Mouse (Mus musculus) testis, adult 2 months (tissue): ENCODE measurements around the gene Sh2b3. TPM values are rescaled to one million over a fixed set of nuclear protein-coding genes. Genes with fewer than 3 reads are reported as not detected.

Experiments
- H3K27ac ChIP-seq: fragments of 200-500 bp; 2 replicates; pipeline ENCODE4 v1.5.1; 2012; ENCODE audit warnings: low read depth, low read length; ENCODE audit not compliant: control insufficient read depth, insufficient read depth
- H3K27me3 ChIP-seq: fragments of 200-500 bp; 2 replicates; pipeline ENCODE4 v1.6.1; 2012; ENCODE audit warnings: mild to moderate bottlenecking, low read length, moderate library complexity; ENCODE audit not compliant: control insufficient read depth, insufficient read depth
- H3K36me3 ChIP-seq: fragments of 200-500 bp; 2 replicates; pipeline ENCODE4 v1.6.1; 2012; ENCODE audit warnings: mild to moderate bottlenecking, low read length; ENCODE audit not compliant: control insufficient read depth, insufficient read depth
- H3K4me1 ChIP-seq: fragments of 200-500 bp; 2 replicates; pipeline ENCODE4 v1.6.1; 2012; ENCODE audit warnings: low read length; ENCODE audit not compliant: control insufficient read depth, insufficient read depth
- H3K4me3 ChIP-seq: fragments of 200-500 bp; 2 replicates; pipeline ENCODE4 v1.5.1; 2012; ENCODE audit warnings: low read depth, mild to moderate bottlenecking, low read length, moderate library complexity, mixed read lengths; ENCODE audit not compliant: control insufficient read depth
- CTCF ChIP-seq: fragments of 200-500 bp; IDR thresholded peaks from 2 replicates; pipeline ENCODE4 v1.5.1; 2012; ENCODE audit warnings: low read depth, mild to moderate bottlenecking, inconsistent platforms, low read length, moderate library complexity; ENCODE audit not compliant: control insufficient read depth, insufficient read depth, insufficient replicate concordance
- POLR2A ChIP-seq: fragments of 200-500 bp; IDR thresholded peaks from 2 replicates; pipeline ENCODE4 v1.6.1; 2012; ENCODE audit warnings: low read depth, mild to moderate bottlenecking, inconsistent platforms, low read length, moderate library complexity; ENCODE audit not compliant: control insufficient read depth
- polyA plus RNA-seq: library from polyadenylated mRNA; depleted of rRNA; stranded (reverse); fragments of >200 nt; gene quantifications from 2 replicates; pipeline ENCODE4 v1.2.3, GENCODE M21; 2012

The Sh2b3 gene
- polyA plus RNA-seq, 1 experiment = 95.0 TPM

DNA sequence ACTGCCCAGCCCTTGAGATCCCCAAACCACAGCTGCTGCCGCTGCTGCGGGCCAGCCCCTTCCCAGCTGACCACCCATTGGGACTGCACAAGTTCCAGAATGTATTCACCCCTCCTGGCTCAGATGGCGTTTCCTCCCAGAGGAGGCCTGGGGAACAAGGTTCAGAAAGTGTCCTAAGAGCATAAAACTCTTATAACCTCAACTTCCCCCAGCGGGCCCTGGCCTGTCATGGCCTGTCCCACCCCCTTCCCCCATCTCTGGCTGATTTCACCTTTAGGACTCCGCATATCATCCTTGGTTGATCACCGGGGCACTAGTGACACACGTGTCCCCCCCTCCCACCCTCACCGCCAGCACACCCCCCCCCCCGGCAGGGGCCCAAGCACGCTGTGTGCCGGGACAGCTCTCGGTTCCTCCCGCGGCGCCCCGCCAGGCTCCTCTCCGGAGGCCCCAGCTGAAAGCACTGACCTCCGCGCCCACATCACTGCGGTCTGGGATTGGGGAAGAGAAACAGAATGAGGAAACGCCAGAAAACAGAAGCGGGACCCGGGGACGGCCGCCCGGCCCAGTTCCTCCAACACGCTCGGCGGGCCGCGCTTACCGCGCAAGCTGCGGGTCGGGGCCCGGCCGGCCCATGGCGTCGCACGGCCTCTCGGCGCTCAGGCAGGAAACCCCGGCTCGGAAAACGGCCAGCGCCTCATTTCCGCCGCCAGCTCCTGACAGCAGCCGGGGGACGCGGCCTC lies 1.3 kb downstream of the Sh2b3 start:
- peak overlapping the region; percentile 97 for H3K27ac ChIP-seq
- no peak for TF ChIP-seq POLR2A
- TF ChIP-seq CTCF = no peak
- no peaks in the 10 kb centered on the region for H3K36me3 ChIP-seq
- peaks cover 46% of the 10 kb centered on the region for H3K4me1 ChIP-seq
- peak overlapping the region; percentile 99 for H3K4me3 ChIP-seq
- H3K27me3 ChIP-seq = no peaks in the 10 kb centered on the region

DNA sequence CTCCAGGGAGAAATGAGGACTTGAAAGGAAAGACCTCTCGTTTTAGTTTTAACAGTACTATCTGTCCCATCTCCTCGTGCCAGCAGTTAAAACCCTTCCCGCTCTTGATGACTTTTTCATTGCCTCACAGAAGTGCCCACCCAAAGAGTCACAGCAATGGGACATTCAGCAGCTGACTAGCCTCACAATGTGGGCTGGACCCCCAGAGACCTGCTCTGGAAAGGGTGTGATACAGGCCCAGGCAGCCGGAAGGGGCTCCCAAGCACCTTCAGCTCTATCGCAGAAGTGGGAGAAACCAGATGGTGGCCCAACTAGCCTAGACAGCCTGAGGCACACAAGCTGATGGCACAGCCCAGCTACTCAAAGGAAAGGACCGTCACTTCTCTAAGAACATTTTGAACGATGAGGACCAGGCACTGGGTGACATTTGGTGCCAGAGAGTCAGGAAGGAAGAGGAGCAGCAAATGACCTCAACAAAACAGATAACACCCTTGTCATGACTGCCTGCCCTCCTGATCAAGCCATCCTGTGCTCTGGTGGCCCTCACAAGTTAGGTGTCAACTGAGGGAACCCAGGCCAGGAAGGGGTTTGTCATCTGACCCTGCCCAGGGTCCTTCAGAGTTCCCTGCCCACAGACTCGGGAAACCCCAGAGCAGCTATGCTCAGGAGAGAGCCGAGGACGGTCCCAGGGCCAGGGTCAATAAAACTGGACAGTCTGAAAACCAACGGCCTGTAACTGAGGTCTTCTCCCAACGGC lies 2.3 kb downstream of the Sh2b3 start:
- 0 out of 2 replicates have a peak, but pooled peaks have one; percentile 13 for TF ChIP-seq POLR2A
- no peak for TF ChIP-seq CTCF
- peaks cover 46% of the 10 kb centered on the region for H3K4me1 ChIP-seq
- no peaks in the 10 kb centered on the region for H3K27me3 ChIP-seq

DNA sequence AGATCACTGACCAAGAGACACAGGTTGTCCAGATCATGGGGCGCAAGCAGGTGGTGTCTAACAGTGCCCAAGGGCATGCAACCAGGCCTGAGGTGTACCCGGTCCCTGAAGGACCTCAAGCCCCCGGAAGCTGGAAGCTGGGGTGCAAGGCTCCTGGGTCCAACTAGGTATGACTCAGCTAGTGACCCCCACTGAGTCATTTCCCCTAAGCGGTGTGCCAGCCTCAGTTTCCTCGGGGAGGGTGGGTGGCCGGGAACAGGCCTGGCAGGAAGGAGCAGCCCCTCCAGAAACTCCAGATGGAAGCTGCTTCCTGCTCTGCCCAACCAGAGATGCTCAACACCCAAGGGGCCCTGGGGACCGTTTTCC lies 3.2 kb downstream of the Sh2b3 start:
- H3K27ac ChIP-seq = no peak overlapping the region; the same call in 1 of the 2 replicates
- H3K27me3 ChIP-seq = no peaks in the 10 kb centered on the region
- H3K4me1 ChIP-seq = peaks cover 46% of the 10 kb centered on the region
- H3K4me3 ChIP-seq = peak overlapping the region; percentile 99
- no peaks in the 10 kb centered on the region for H3K36me3 ChIP-seq
- 0 out of 2 replicates have a peak, but pooled peaks have one; percentile 31 for TF ChIP-seq POLR2A
- TF ChIP-seq CTCF = no peak

More for the DNA sequence above, 2.3 kb downstream of the Sh2b3 start:
- Histone ChIP-seq H3K27ac (peak overlapping the region; percentile 59; the same call in 1 of the 2 replicates), H3K4me3 (peak overlapping the region; percentile 99), H3K36me3 (no peaks in the 10 kb centered on the region)

DNA sequence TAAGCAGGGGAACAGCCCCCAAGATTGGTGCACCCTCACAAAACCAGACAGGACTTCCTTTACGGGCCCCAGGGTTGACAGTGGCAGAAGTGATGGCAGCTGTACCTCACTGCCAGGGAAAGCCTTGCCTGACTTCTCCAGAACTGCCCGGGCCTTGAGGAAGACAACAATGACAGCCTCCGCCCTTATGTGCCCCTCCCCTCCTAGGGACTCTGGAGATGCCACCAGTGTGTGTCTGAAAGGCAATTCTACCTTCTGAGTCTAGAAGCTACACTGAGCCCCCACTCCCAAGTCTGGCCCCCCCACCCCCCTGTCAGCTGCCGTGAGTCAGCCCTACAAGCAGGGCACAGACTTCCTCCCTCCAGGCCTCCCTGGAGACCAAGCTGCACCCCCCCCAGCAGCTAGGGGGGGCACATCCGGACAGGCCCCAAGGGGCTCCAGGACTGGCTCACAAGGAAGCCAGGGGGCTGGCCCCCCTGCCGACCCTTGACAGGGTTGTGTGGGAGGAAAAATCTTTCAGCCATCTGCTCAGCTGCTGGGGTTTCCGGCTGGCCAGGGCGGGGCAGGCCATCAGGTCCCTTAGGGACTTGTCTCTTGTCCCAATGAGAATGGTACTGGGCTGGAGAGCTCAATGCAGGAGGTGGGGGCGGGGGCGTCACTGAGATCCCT lies 3.7 kb downstream of the Sh2b3 start:
- H3K36me3 ChIP-seq = no peaks in the 10 kb centered on the region
- no peaks in the 10 kb centered on the region for H3K27me3 ChIP-seq

DNA sequence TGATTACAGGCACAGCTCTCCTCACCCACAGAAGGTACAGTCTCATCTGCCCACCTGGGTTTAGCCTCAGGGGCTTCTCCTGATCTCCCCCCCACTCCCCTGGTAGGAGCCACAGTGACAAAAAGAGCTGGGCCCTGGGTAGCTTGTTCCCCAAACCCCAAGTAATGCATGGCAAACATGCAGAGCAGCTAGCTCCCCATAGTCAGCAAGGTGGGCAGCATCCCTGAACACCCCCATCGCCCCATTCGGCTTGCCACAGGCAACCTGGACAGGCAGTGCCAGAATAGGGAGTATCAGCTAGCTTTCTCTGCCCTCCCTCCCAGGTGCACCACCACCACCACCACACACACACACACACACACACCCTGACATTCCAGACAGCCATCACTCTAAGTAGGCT lies 4.3 kb downstream of the Sh2b3 start:
- Histone ChIP-seq H3K4me1 (peaks cover 44% of the 10 kb centered on the region), H3K4me3 (peak overlapping the region; percentile 48), H3K36me3 (no peaks in the 10 kb centered on the region), H3K27me3 (no peaks in the 10 kb centered on the region), H3K27ac (no peak overlapping the region; the same call in 1 of the 2 replicates)
- TF ChIP-seq CTCF = no peak
- no peak for TF ChIP-seq POLR2A

More for the DNA sequence above, 3.7 kb downstream of the Sh2b3 start:
- Histone ChIP-seq H3K27ac (no peak overlapping the region; the same call in 1 of the 2 replicates), H3K4me3 (peak overlapping the region; percentile 99), H3K4me1 (peaks cover 47% of the 10 kb centered on the region)
- TF ChIP-seq POLR2A (no peak), CTCF (no peak)

DNA sequence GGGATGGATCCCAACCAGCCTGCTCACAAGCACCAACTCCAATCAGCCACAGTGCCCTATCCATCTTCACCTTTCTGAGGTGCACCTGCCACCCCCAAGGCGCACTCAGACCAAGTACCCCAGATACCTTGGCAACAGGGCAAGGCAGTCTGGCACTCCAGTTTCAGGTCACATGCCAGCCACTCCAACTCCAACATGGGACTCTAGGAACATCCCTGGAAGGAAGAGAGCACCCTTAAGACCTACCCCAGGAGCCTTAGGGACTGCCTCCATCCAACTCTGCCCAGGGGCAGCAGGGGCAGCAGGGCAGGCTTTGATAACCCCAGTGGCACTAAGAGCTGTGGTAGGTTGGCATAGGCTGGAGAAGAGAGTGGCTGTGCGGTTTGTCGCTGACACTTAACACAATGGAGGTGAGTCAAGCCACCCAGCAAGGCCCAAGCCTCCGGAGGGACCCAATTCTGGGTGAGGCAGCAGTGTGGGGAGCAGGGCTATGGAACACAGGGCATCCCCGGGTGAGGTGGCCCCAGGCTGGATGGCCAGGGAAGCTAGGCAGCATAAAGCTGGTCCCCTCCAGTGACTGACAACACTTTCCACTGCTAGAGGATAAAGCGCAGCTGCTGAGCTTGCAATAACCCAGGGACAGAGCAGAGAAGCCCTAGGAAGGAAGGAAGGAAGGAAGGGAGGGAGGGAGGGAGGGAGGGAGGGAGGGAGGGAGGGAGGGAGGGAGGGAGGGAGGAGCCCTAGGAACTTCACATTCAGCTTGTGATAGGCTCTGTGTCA lies 4.9 kb downstream of the Sh2b3 start:
- no peaks in the 10 kb centered on the region for H3K27me3 ChIP-seq
- peaks cover 43% of the 10 kb centered on the region for H3K4me1 ChIP-seq
- H3K4me3 ChIP-seq = no peak overlapping the region; the same call in 1 of the 2 replicates
- H3K36me3 ChIP-seq = no peaks in the 10 kb centered on the region
- TF ChIP-seq CTCF = no peak
- no peak for TF ChIP-seq POLR2A
- no peak overlapping the region for H3K27ac ChIP-seq

DNA sequence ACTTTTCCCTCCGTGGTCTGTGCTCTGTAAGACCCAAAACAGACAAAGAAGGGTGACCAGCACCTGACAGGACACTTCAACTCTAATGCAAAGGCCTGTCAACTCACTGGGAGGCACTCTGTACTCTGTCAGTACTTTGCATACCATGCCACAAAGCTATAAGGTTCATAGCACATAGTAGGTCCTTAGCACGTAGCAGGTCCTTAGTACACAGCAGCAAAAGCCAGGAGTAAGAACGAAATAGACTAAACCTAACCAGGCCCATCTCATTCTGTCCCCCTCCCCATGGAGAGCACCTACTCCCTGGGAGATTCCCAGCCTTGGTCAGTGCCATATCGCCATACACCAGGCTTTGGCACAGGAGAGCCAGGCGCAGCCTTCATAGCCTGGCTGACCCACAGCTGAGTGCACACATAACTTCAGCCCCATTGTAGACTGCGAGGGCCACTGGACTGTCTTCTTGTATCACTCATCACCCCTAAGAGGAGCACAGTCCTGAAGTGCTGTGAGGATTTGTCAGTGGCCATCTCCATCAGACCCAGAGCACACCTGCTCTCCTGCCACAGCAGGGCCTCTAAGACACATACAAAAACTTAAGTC lies 6.3 kb downstream of the Sh2b3 start:
- peaks cover 37% of the 10 kb centered on the region for H3K4me1 ChIP-seq
- no peak for TF ChIP-seq POLR2A
- TF ChIP-seq CTCF = no peak
- H3K36me3 ChIP-seq = no peaks in the 10 kb centered on the region
- no peak overlapping the region for H3K27ac ChIP-seq
- H3K27me3 ChIP-seq = no peaks in the 10 kb centered on the region
- no peak overlapping the region for H3K4me3 ChIP-seq
